Mouse (Mus musculus): Measurements from ENCODE around the gene Slc4a2. TPM values are rescaled to one million over a fixed set of nuclear protein-coding genes. Genes with fewer than 3 reads are reported as not detected.

The Slc4a2 gene
- polyA plus RNA-seq, 1 experiment from 2014 or later: 46.5 TPM

DNA sequence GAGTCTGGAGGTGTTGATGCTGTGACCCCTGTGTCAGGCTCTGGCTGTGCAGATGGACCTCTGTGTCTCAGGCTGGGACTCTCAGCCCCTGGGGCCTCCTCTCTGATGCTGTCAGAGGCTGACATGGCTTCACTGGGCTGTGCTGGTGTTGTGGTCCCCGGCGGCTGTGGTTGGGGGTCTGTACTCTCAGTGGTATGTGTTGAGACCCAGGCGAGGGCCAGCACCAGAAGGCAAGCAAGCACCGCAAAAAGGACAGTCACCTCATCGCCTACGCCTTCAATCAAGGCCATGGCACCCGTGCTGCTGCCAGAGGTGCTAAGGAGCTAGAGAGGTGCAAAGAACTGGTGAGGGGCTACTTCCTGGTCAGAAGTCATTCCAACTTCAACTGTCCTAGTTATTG lies 23.0 kb downstream of the Slc4a2 start:
- Histone ChIP-seq H3K27ac (ENCODE audit: low read length) (no peak overlapping the region), H3K4me1 (ENCODE audit: control insufficient read depth, insufficient read depth, low read length) (peaks cover 28% of the 10 kb centered on the region), H3K4me3 (replicated peaks; ENCODE audit: low read length) (no peak overlapping the region), H3K9ac (ENCODE audit: low read length) (no peak overlapping the region), H3K4me2 (ENCODE audit: low read depth, low read length) (peak overlapping the region; percentile 84; the same call in 1 of the 2 replicates), H3K9me3 (replicated peaks; ENCODE audit: control insufficient read depth, low read length) (no peaks in the 10 kb centered on the region), H3K36me3 (ENCODE audit: control insufficient read depth, insufficient read depth, low read length) (peaks cover 4% of the 10 kb centered on the region; the same call in 1 of the 2 replicates), H3K27me3 (ENCODE audit: control insufficient read depth, insufficient read depth, low read length) (no peaks in the 10 kb centered on the region)
- WGBS: 89% methylated on average over 7 of the region's 7 CpGs
- ATAC-seq (ENCODE audit: insufficient read depth, low FRiP score): no peak

DNA sequence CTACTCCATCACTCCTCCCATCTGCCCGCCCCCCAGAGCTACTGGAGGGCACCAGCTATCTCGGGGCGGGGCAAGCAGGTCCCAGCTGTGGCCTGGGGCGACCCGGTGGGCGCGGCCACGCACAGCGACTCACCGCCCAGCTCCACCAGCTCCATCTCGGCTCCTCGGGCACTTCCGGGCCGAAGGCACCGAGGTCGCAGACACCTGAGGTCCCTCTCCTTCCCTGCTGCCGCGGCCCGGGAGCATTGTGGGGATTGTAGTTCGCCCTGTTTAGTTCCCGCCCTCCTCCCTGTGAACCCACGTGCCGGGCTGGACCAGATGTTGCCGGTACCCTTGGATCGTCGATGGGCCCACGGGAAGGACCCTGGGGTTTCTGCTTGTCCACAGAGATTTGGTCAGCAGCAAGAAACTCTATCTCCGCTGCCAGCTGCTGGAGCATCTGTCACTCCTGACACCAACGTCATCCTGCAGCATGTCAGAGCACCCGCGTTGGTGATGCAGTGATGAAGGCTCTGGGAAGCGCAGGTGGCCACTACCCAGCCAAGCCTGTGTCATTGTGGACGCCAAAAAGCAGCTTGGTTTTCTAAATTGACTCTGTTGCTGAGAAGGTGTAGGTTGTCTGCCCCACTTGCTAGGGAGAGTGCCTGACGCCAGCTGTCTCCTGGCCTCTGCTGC lies 24.1 kb downstream of the Slc4a2 start, which contains the start of gene Tmub1:
TSS of gene Tmub1 (minus strand) at position 231 of the 675 bp plus-strand sequence.
- Histone ChIP-seq H3K27me3 (ENCODE audit: control insufficient read depth, insufficient read depth, low read length) (no peaks in the 10 kb centered on the region), H3K9me3 (replicated peaks; ENCODE audit: control insufficient read depth, low read length) (no peaks in the 10 kb centered on the region), H3K36me3 (ENCODE audit: control insufficient read depth, insufficient read depth, low read length) (0 out of 2 replicates have a peak, but pooled peaks cover 3% of the 10 kb centered on the region), H3K4me2 (ENCODE audit: low read depth, low read length) (peak within 1 kb of the TSS; percentile 84), H3K9ac (ENCODE audit: low read length) (peak within 1 kb of the TSS; percentile 72), H3K4me3 (replicated peaks; ENCODE audit: low read length) (peak within 1 kb of the TSS; percentile 67), H3K27ac (ENCODE audit: low read length) (peak within 1 kb of the TSS; percentile 34; the same call in 1 of the 2 replicates), H3K4me1 (ENCODE audit: control insufficient read depth, insufficient read depth, low read length) (peaks cover 28% of the 10 kb centered on the region)
- peak; percentile 59 for ATAC-seq (ENCODE audit: insufficient read depth, low FRiP score)
- 2% methylated on average over 34 of the region's 34 CpGs for WGBS

DNA sequence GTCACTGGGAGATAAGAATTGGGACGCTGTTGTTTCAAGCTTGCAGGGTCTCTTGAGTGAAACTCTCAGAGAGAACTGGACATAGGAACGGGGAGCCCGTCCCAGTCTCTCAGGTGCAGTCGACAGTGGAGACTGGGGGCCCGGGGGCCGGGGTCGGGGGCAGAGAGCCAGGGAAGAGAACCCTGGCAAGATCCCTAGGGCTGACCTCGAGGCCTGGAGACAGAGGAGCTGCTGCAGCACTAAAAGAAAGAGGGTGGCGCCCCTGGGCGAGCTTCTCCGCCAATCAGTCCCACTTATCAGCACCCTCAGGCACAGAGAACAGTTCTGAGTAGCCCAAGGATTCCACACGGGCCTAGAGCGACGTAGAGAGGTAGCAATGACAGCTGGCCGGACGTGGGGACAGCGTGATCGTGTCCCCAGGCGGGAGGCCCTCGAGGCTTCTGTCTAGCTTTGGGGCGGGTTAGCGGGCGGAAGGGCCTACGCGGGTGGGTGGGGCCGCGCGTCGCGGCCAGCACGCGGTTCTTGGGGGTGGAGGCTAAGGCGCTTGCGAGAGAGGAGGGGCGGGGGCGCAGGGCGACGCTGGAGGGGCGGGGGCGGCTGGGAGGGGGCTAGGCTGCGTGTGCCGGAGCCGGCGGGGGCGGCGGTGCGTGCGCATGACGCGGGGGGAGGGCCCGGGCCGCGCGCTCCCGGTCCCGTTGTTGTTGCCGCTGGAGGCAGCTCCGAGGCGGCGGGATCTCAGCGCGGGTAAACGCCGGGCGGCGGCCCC lies 27.8 kb downstream of the Slc4a2 start:
- Histone ChIP-seq H3K9me3 (replicated peaks; ENCODE audit: control insufficient read depth, low read length) (no peaks in the 10 kb centered on the region), H3K27me3 (ENCODE audit: control insufficient read depth, insufficient read depth, low read length) (no peaks in the 10 kb centered on the region), H3K4me2 (ENCODE audit: low read depth, low read length) (peak overlapping the region; percentile 85), H3K4me1 (ENCODE audit: control insufficient read depth, insufficient read depth, low read length) (peaks cover 49% of the 10 kb centered on the region), H3K36me3 (ENCODE audit: control insufficient read depth, insufficient read depth, low read length) (no peaks in the 10 kb centered on the region), H3K27ac (ENCODE audit: low read length) (peak overlapping the region; percentile 95), H3K4me3 (replicated peaks; ENCODE audit: low read length) (peak overlapping the region; percentile 92), H3K9ac (ENCODE audit: low read length) (peak overlapping the region; percentile 97)
- 3% methylated on average over 38 of the region's 66 CpGs for WGBS
- ATAC-seq (ENCODE audit: insufficient read depth, low FRiP score): peak; percentile 86

- ATAC-seq (ENCODE audit: insufficient read depth, low FRiP score): peak; percentile 1; the same call in 1 of the 2 replicates
- under 1% methylated on average over 81 of the region's 85 CpGs for WGBS
- no peaks in the 10 kb centered on the region for H3K36me3 ChIP-seq (ENCODE audit: control insufficient read depth, insufficient read depth, low read length)
These were observed 28.5 kb downstream of the Slc4a2 start, which contains the start of gene Agap3 for GRCm38 (mm10) chr5:24452030-24452690. Gene Agap3 (plus strand): TSS chr5:24452177.

GRCm38 (mm10) chr5:24452691-24453233 lies 29.1 kb downstream of the Slc4a2 start:
- Histone ChIP-seq H3K27ac (ENCODE audit: low read length) (peak overlapping the region; percentile 95), H3K9me3 (replicated peaks; ENCODE audit: control insufficient read depth, low read length) (no peaks in the 10 kb centered on the region), H3K4me3 (replicated peaks; ENCODE audit: low read length) (peak overlapping the region; percentile 92), H3K9ac (ENCODE audit: low read length) (peak overlapping the region; percentile 97), H3K27me3 (ENCODE audit: control insufficient read depth, insufficient read depth, low read length) (no peaks in the 10 kb centered on the region), H3K4me2 (ENCODE audit: low read depth, low read length) (peak overlapping the region; percentile 85), H3K36me3 (ENCODE audit: control insufficient read depth, insufficient read depth, low read length) (no peaks in the 10 kb centered on the region), H3K4me1 (ENCODE audit: control insufficient read depth, insufficient read depth, low read length) (peaks cover 46% of the 10 kb centered on the region)
- ATAC-seq (ENCODE audit: insufficient read depth, low FRiP score): no peak
- WGBS: under 1% methylated on average over 29 of the region's 29 CpGs

More at GRCm38 (mm10) chr5:24452030-24452690, 28.5 kb downstream of the Slc4a2 start, which contains the start of gene Agap3:
- Histone ChIP-seq H3K27ac (ENCODE audit: low read length) (peak within 1 kb of the TSS; percentile 95), H3K27me3 (ENCODE audit: control insufficient read depth, insufficient read depth, low read length) (no peaks in the 10 kb centered on the region), H3K4me1 (ENCODE audit: control insufficient read depth, insufficient read depth, low read length) (peaks cover 50% of the 10 kb centered on the region), H3K4me2 (ENCODE audit: low read depth, low read length) (peak within 1 kb of the TSS; percentile 85), H3K4me3 (replicated peaks; ENCODE audit: low read length) (peak within 1 kb of the TSS; percentile 92), H3K9ac (ENCODE audit: low read length) (peak within 1 kb of the TSS; percentile 97), H3K9me3 (replicated peaks; ENCODE audit: control insufficient read depth, low read length) (no peaks in the 10 kb centered on the region)

GRCm38 (mm10) chr5:24453283-24453984 lies 29.8 kb downstream of the Slc4a2 start:
- WGBS: 13% methylated on average over 5 of the region's 5 CpGs
- Histone ChIP-seq H3K27me3 (ENCODE audit: control insufficient read depth, insufficient read depth, low read length) (no peaks in the 10 kb centered on the region), H3K27ac (ENCODE audit: low read length) (peak overlapping the region; percentile 95), H3K4me2 (ENCODE audit: low read depth, low read length) (peak overlapping the region; percentile 85), H3K9ac (ENCODE audit: low read length) (peak overlapping the region; percentile 97), H3K9me3 (replicated peaks; ENCODE audit: control insufficient read depth, low read length) (no peaks in the 10 kb centered on the region), H3K4me1 (ENCODE audit: control insufficient read depth, insufficient read depth, low read length) (peaks cover 41% of the 10 kb centered on the region), H3K36me3 (ENCODE audit: control insufficient read depth, insufficient read depth, low read length) (no peaks in the 10 kb centered on the region), H3K4me3 (replicated peaks; ENCODE audit: low read length) (peak overlapping the region; percentile 92)
- no peak for ATAC-seq (ENCODE audit: insufficient read depth, low FRiP score)

DNA sequence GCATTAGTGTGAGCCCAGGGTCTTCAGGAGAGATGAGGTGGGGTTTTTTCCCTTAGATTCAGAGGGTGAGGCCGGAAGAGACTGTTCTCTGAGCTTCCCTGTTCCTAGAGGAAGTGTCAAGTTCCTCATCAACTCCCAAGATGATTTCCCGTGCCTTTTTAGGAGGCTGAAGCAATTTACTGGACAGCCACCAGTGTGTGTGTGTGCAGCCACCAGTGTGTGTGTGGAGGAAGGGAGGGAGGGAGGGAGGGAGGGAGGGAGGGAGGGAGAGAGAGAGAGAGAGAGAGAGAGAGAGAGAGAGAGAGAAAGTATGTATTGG lies 30.3 kb downstream of the Slc4a2 start:
- WGBS: 27% methylated on average over 2 of the region's 2 CpGs
- ATAC-seq (ENCODE audit: insufficient read depth, low FRiP score): no peak
- peak overlapping the region; percentile 85 for H3K4me2 ChIP-seq (ENCODE audit: low read depth, low read length)
- peak overlapping the region; percentile 92 for H3K4me3 ChIP-seq (replicated peaks; ENCODE audit: low read length)
- peaks cover 41% of the 10 kb centered on the region for H3K4me1 ChIP-seq (ENCODE audit: control insufficient read depth, insufficient read depth, low read length)
- H3K36me3 ChIP-seq (ENCODE audit: control insufficient read depth, insufficient read depth, low read length): no peaks in the 10 kb centered on the region
- H3K27me3 ChIP-seq (ENCODE audit: control insufficient read depth, insufficient read depth, low read length): no peaks in the 10 kb centered on the region
- 0 out of 2 replicates have a peak overlapping the region, but pooled peaks have one; percentile 97 for H3K9ac ChIP-seq (ENCODE audit: low read length)
- H3K27ac ChIP-seq (ENCODE audit: low read length): no peak overlapping the region
- H3K9me3 ChIP-seq (replicated peaks; ENCODE audit: control insufficient read depth, low read length): no peaks in the 10 kb centered on the region

GRCm38 (mm10) chr5:24455076-24455475 lies 31.4 kb downstream of the Slc4a2 start:
- Histone ChIP-seq H3K9ac (ENCODE audit: low read length) (0 out of 2 replicates have a peak overlapping the region, but pooled peaks have one; percentile 6), H3K36me3 (ENCODE audit: control insufficient read depth, insufficient read depth, low read length) (no peaks in the 10 kb centered on the region), H3K27ac (ENCODE audit: low read length) (peak overlapping the region; percentile 14; the same call in 1 of the 2 replicates), H3K4me1 (ENCODE audit: control insufficient read depth, insufficient read depth, low read length) (peaks cover 41% of the 10 kb centered on the region), H3K27me3 (ENCODE audit: control insufficient read depth, insufficient read depth, low read length) (no peaks in the 10 kb centered on the region), H3K4me3 (replicated peaks; ENCODE audit: low read length) (no peak overlapping the region), H3K9me3 (replicated peaks; ENCODE audit: control insufficient read depth, low read length) (no peaks in the 10 kb centered on the region), H3K4me2 (ENCODE audit: low read depth, low read length) (no peak overlapping the region)
- WGBS: 56% methylated on average over 3 of the region's 3 CpGs
- no peak for ATAC-seq (ENCODE audit: insufficient read depth, low FRiP score)

All from stomach, embryonic 16.5 days (tissue).